Mouse (Mus musculus) duodenum, adult 2 months (tissue): Measurements from ENCODE around the gene Dtd1. TPM values are rescaled to one million over a fixed set of nuclear protein-coding genes. Genes with fewer than 3 reads are reported as not detected.

Experiments used
- polyA plus RNA-seq: library from polyadenylated mRNA; depleted of rRNA; stranded (reverse); fragments of >200 nt; gene quantifications from 2 replicates; pipeline ENCODE4 v1.2.3, GENCODE M21; 2012; ENCODE audit warnings: low replicate concordance; rRNA removed

Dtd1 gene
- 2.1 and 2.5 TPM in 2 replicates for polyA plus RNA-seq

GRCm38 (mm10) chr2:144599831-144600687 lies at the start of gene Dtd1:
Gene Dtd1 (plus strand): TSS chr2:144599897.

GRCm38 (mm10) chr2:144550529-144550928 lies 49.2 kb upstream of the Dtd1 start, which contains the start of gene Rbbp9:
Gene Rbbp9 (minus strand): TSS chr2:144550869.

GRCm38 (mm10) chr2:144555820-144556552 lies 43.7 kb upstream of the Dtd1 start, which contains the start of gene Sec23b:
Gene Sec23b (plus strand): TSS chr2:144556229.

GRCm38 (mm10) chr2:144593951-144594651 lies 5.6 kb upstream of the Dtd1 start, which contains the start of gene Smim26:
Gene Smim26 (plus strand): TSS chr2:144594054.

Other genes starting within 250 kb of the Dtd1 start
- 16.5 and 19.1 TPM in 2 replicates for gene Kat14, start 230.9 kb upstream of the Dtd1 start, polyA plus RNA-seq
- not detected in 2 replicates for gene Pet117, start 230.9 kb upstream of the Dtd1 start, polyA plus RNA-seq
- gene Dzank1, start 72.5 kb upstream of the Dtd1 start, polyA plus RNA-seq, result 0.13 TPM in 1 of 2 replicates, not detected in the other
- gene Polr3f, start 72.2 kb upstream of the Dtd1 start, polyA plus RNA-seq, result 0.71 and 1.1 TPM in 2 replicates
- 1.5 and 2.9 TPM in 2 replicates for gene Rbbp9, start 49.0 kb upstream of the Dtd1 start, polyA plus RNA-seq
- gene Sec23b, start 43.7 kb upstream of the Dtd1 start, polyA plus RNA-seq, result 28.1 and 35.1 TPM in 2 replicates
- 0.63 and 0.65 TPM in 2 replicates for gene Smim26, start 5.8 kb upstream of the Dtd1 start, polyA plus RNA-seq
- not detected in 2 replicates for gene Scp2d1, start 223.8 kb downstream of the Dtd1 start, polyA plus RNA-seq